Mouse (Mus musculus) forebrain, embryonic 16.5 days (tissue): ENCODE measurements around the gene Dip2a. TPM values are rescaled to one million over a fixed set of nuclear protein-coding genes. Genes with fewer than 3 reads are reported as not detected.

Experiments used
- ATAC-seq: fragments of 200-750 bp; cut with Nextera tagmentation; 2 replicates; pipeline ENCODE4 v1.8.0; 2017; ENCODE audit warnings: mild to moderate bottlenecking, moderate library complexity
- H3K27ac ChIP-seq: fragments of 300-500 bp; sonication (generic); 2 replicates; pipeline ENCODE4 v1.5.1; 2014; ENCODE audit warnings: low read length, control low read depth
- H3K27me3 ChIP-seq: fragments of 300-500 bp; sonication (generic); replicated peaks from 2 replicates; pipeline ENCODE4 v1.6.1; 2014; ENCODE audit warnings: low read length; ENCODE audit not compliant: control insufficient read depth, insufficient read depth
- H3K36me3 ChIP-seq: fragments of 300-500 bp; sonication (generic); 2 replicates; pipeline ENCODE4 v1.6.1; 2014; ENCODE audit not compliant: control insufficient read depth, insufficient read depth
- H3K4me1 ChIP-seq: fragments of 300-500 bp; sonication (generic); replicated peaks from 2 replicates; pipeline ENCODE4 v1.6.1; 2014; ENCODE audit warnings: low read length; ENCODE audit not compliant: control insufficient read depth, insufficient read depth
- H3K4me2 ChIP-seq: fragments of 300-500 bp; sonication (generic); 2 replicates; pipeline ENCODE4 v1.6.1; 2014; ENCODE audit warnings: mild to moderate bottlenecking, low read length, control low read depth
- H3K4me3 ChIP-seq: fragments of 300-500 bp; sonication (generic); replicated peaks from 2 replicates; pipeline ENCODE4 v1.5.1; 2014; ENCODE audit warnings: mild to moderate bottlenecking, low read length, control low read depth
- H3K9ac ChIP-seq: fragments of 300-500 bp; sonication (generic); replicated peaks from 2 replicates; pipeline ENCODE4 v1.6.1; 2014; ENCODE audit warnings: low read depth, low read length, control low read depth
- H3K9me3 ChIP-seq: fragments of 300-500 bp; sonication (generic); 2 replicates; pipeline ENCODE4 v1.6.1; 2016; ENCODE audit warnings: low read length; ENCODE audit not compliant: control insufficient read depth
- whole genome bisulfite sequencing: fragments of 180-500 bp; shearing (Covaris S2); extraction: QIAGEN DNeasy Blood & Tissue Kit; methylation state at CpG from one replicate; pipeline ENCODE4 v1.1.7; 2014; 5-methylcytosine and 5-hydroxymethylcytosine counted together
- polyA plus RNA-seq: library from polyadenylated mRNA; unstranded; fragments of >200 nt; fragmentation: Nextera tagmentation; extraction: Ambion mirVana; gene quantifications from 2 replicates; pipeline ENCODE4 v1.2.1, GENCODE M21; 2015

Gene Dip2a
- 15.9 and 19.6 TPM in 2 replicates for polyA plus RNA-seq

DNA sequence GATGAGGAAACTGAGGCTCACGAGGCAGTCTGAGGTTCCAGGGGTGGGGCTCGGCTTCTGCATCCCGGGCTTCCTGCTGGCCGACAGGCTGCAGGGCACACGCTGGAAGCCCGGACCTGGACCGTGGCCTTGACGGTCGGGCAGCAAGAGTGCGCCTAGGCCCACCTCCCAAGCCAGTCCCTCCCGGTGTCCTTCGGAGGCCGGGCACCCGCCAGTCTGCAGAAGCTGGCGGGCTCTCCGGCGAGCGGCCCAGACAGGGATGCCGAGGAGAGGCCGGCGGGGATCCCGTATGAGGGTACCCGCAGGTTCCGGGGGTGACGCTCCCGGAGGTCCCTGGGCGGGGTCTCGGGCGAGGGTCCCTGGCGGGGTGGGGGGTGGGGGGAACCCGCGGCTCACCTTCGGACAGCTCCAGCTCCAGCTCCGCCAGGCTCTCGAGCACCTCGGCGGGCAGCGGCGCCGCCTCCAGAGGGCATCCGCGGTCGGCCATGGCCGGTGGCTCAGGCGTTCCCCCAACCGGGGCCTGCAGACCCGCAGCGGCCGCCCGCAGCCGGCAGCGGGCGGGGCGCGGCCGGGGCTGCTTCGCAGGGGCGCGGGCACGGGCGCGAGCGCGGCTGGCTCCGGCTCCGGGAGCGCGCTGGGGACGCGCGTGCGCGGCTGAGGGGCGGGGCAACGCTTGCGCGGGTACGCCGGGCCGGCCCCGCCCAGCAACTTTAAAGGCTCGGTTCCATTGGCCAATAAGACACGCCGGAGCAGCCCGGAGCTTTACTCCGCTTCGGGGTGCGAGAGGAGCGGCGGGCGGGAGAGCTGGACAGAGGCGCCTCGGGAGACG is at the start of gene Dip2a:
Gene Dip2a, minus strand, starts transcription at position 581 of the 829 bp plus-strand sequence.
- Histone ChIP-seq H3K27me3 (no peaks in the 10 kb centered on the region), H3K4me3 (peak within 1 kb of the TSS; percentile 83)
- WGBS, result under 1% methylated on average over 79 of the region's 94 CpGs

DNA sequence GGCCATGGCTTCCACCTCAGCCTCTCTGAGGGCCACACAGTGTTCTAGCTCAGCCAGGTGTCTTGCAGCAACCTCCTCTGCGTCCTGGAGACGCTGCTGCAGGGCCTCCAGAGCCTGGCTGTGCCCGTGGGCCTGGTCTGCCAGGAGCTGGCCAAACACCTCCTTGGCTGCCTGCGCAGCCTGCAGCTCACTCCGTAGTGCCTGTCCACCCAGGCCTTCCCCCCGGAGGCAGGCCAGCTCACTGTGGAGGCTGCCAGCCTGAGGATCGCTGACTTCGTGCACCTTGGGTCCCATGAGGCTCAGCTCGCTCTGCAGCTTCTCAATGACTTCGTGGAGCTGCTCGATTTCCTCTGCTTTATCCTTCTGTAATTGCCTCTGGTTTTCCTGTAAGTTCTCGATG is 47.5 kb upstream of the Dip2a start:
- Histone ChIP-seq H3K4me2 (no peak overlapping the region), H3K4me1 (no peaks in the 10 kb centered on the region), H3K9me3 (no peaks in the 10 kb centered on the region), H3K27me3 (no peaks in the 10 kb centered on the region), H3K4me3 (no peak overlapping the region), H3K27ac (no peak overlapping the region), H3K9ac (no peak overlapping the region), H3K36me3 (peaks cover 9% of the 10 kb centered on the region; the same call in 1 of the 2 replicates)
- WGBS, result 92% methylated on average over 12 of the region's 12 CpGs
- no peak for ATAC-seq

More for the DNA sequence above, at the start of gene Dip2a:
- peak within 1 kb of the TSS; percentile 68 for H3K27ac ChIP-seq
- H3K4me1 ChIP-seq, result peaks cover 19% of the 10 kb centered on the region
- peak within 1 kb of the TSS; percentile 91 for H3K4me2 ChIP-seq
- H3K9ac ChIP-seq, result peak within 1 kb of the TSS; percentile 95
- ATAC-seq, result peak; percentile 95
- no peaks in the 10 kb centered on the region for H3K36me3 ChIP-seq
- no peaks in the 10 kb centered on the region for H3K9me3 ChIP-seq

DNA sequence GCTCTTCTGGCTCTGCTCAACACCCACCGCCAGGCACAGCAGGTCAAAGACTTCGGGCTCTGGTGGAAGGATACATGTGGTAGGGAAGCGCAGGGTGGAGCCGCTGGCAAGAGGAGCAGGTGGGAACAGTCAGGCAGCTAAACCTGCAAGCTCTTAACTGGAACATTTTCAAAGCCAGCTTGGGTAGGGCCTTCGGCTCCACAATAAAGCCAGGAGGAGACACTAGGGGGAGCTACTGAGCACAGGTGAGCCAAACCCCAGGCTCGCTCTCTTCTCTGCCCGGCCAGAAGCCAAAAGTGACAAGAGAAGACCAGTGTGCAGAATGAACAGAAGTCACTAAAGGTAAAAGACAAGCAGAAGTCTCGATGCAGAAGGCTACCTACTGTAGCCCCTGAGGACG is 46.7 kb upstream of the Dip2a start:
- H3K36me3 ChIP-seq, result peaks cover 10% of the 10 kb centered on the region
- H3K27me3 ChIP-seq, result no peaks in the 10 kb centered on the region
- WGBS, result 83% methylated on average over 9 of the region's 9 CpGs
- no peak overlapping the region for H3K4me2 ChIP-seq
- H3K27ac ChIP-seq, result no peak overlapping the region
- no peak overlapping the region for H3K9ac ChIP-seq
- H3K4me1 ChIP-seq, result no peaks in the 10 kb centered on the region
- H3K4me3 ChIP-seq, result no peak overlapping the region
- ATAC-seq, result no peak
- H3K9me3 ChIP-seq, result no peaks in the 10 kb centered on the region

DNA sequence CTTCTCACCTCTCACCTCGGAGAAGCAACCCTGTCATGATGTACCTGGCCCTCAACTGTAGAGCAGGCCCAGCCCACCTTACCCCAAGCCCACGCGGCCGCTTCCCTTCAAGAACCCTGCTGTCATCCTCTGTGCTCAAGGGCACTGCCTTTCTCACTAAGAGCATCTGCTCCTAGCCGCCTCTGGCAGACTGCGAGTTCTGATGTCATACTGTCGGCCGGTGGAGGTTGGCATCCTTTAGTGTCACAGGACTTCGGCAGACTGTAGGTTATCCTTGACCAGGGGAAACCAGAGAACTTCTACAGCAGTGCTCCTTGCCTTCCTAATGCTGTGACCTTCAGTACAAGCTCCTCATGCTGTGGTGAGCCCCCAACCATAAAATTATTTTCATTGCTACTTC is 46.1 kb upstream of the Dip2a start:
- Histone ChIP-seq H3K27me3 (no peaks in the 10 kb centered on the region), H3K9me3 (no peaks in the 10 kb centered on the region), H3K27ac (no peak overlapping the region), H3K4me3 (no peak overlapping the region), H3K4me2 (no peak overlapping the region), H3K9ac (no peak overlapping the region), H3K4me1 (no peaks in the 10 kb centered on the region), H3K36me3 (peaks cover 12% of the 10 kb centered on the region)
- no peak for ATAC-seq
- WGBS, result 96% methylated on average over 9 of the region's 9 CpGs

DNA sequence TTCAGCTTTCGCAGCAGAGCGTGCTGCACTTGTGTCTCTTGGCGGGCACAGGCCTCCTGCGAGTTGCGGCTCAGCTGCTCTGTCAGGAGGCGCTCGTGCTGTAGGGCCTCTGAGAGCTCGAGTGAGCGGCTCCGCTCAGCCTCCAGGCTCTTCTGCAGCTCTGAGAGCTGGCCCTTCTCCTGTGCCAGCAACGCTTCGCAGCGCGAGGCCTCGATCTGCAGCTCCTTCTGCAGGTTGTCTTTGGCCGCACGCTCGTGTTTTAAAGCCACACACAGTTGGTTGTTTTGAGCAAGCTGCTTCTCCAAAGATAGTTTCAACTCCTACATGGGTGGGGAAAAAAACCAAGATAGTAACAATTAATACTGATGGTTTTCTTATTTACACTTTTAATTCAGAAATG is 29.9 kb upstream of the Dip2a start:
- Histone ChIP-seq H3K9ac (no peak overlapping the region), H3K27me3 (no peaks in the 10 kb centered on the region), H3K27ac (no peak overlapping the region), H3K4me2 (no peak overlapping the region), H3K4me1 (no peaks in the 10 kb centered on the region), H3K9me3 (no peaks in the 10 kb centered on the region), H3K4me3 (no peak overlapping the region), H3K36me3 (peaks cover 12% of the 10 kb centered on the region)
- 94% methylated on average over 18 of the region's 18 CpGs for WGBS
- no peak for ATAC-seq

DNA sequence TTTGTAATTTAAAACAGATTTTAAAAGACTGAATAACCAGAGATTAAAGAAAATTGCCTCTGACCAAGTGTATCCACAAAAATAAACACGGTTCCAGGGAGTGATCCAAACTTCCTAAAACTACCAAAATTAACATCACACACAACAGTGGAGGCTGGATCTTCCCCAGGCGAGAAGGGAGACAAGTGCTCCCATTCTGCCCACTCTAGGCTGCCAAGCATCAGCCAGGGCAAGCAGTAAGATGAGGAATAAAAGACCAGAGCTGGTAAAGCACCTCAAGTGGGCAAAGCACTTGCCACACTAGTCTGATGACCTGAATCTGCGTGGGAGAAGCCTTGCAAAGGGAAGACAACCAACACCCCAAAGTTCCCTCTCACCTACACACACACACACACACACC is 26.6 kb upstream of the Dip2a start:
- Histone ChIP-seq H3K9ac (no peak overlapping the region), H3K27ac (no peak overlapping the region), H3K36me3 (peaks cover 12% of the 10 kb centered on the region), H3K4me3 (no peak overlapping the region), H3K4me1 (no peaks in the 10 kb centered on the region), H3K4me2 (no peak overlapping the region), H3K27me3 (no peaks in the 10 kb centered on the region), H3K9me3 (no peaks in the 10 kb centered on the region)
- ATAC-seq, result no peak
- WGBS, result 74% methylated on average over 3 of the region's 3 CpGs

DNA sequence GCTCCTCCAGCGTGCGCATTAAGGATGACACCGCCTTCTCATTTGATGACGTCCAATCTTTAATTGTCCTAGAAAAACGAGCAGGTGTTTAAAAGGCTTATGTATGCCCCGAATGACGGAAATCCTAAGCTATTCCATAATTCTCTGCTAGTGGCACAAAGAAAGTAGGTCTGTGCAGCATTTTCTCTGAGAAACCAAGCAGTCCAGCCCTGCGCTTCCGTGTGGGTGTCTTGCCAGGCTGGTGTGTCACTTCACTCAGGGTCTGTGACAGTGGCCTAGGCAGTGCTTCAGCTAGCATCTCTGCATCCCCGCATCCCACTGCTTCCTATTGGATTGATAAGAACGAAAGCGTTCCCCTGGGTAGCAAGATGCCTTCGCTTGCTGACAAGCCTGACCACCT is 23.7 kb upstream of the Dip2a start:
- no peaks in the 10 kb centered on the region for H3K4me1 ChIP-seq
- ATAC-seq, result no peak
- H3K4me2 ChIP-seq, result no peak overlapping the region
- no peaks in the 10 kb centered on the region for H3K9me3 ChIP-seq
- H3K36me3 ChIP-seq, result peaks cover 6% of the 10 kb centered on the region; the same call in 1 of the 2 replicates
- 92% methylated on average over 13 of the region's 13 CpGs for WGBS
- H3K27ac ChIP-seq, result no peak overlapping the region
- H3K4me3 ChIP-seq, result no peak overlapping the region
- H3K9ac ChIP-seq, result no peak overlapping the region
- H3K27me3 ChIP-seq, result no peaks in the 10 kb centered on the region

DNA sequence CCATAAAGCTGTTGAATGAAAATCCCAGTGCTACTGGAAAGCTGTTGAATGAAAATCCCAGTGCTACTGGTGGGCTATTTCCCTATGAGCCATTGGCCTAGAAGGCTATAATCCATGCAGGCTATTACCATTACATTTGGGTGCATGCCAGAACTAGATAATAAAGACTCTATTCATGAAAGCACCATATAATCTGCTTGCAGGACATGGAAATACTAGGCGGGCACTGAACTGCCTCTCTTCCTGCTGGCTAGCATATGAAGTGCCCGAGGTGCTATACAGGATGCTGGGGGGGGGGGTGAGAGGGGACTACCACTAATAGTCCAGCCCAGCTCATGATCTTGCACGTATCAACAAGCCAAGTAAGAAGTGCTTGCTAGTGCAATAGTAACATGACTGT is 18.1 kb upstream of the Dip2a start:
- Histone ChIP-seq H3K4me1 (0 out of 2 replicates have a peak, but pooled peaks cover 3% of the 10 kb centered on the region), H3K27me3 (no peaks in the 10 kb centered on the region), H3K4me3 (no peak overlapping the region), H3K9ac (no peak overlapping the region), H3K27ac (no peak overlapping the region), H3K36me3 (0 out of 2 replicates have a peak, but pooled peaks cover under 1% of the 10 kb centered on the region), H3K4me2 (no peak overlapping the region), H3K9me3 (no peaks in the 10 kb centered on the region)
- WGBS, result 16% methylated on average over 3 of the region's 3 CpGs
- ATAC-seq, result peak; percentile 80

DNA sequence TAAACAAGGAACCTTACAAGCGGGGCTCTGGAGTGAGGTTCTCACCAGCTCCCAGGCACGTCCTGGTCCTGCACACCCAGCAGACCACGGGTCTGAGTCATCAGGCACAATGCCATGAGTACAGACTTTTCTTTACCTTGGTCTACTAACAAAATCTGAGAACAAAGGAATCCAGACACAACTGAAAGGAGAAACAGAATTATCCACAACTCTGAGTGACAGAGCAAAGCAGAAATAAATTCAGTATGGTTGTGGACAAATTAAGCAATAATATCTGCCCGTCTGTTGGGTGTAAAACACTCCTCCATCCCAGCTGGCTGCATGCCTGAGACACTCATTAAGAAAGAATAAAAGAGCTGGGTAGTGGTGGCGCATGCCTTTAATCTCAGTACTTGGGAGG is 13.4 kb upstream of the Dip2a start:
- WGBS, result 37% methylated on average over 5 of the region's 5 CpGs

More for the DNA sequence above, 13.4 kb upstream of the Dip2a start:
- H3K4me1 ChIP-seq, result 0 out of 2 replicates have a peak, but pooled peaks cover 3% of the 10 kb centered on the region
- no peak overlapping the region for H3K4me2 ChIP-seq
- no peaks in the 10 kb centered on the region for H3K9me3 ChIP-seq
- no peak for ATAC-seq
- peaks cover 12% of the 10 kb centered on the region for H3K36me3 ChIP-seq
- H3K27me3 ChIP-seq, result no peaks in the 10 kb centered on the region
- H3K9ac ChIP-seq, result no peak overlapping the region
- no peak overlapping the region for H3K27ac ChIP-seq
- no peak overlapping the region for H3K4me3 ChIP-seq
